Comparison of ENCODE assay signal across 9 mouse cellular contexts in genomic region chr17:56304718-56305117, GRCm38 (mm10). TPM values are rescaled to one million over a fixed set of nuclear protein-coding genes. Genes with fewer than 3 reads are reported as not detected.
DNase-seq lines count a peak whose midpoint lies in the region; ATAC-seq and TF ChIP-seq lines count a peak whose summit lies in the region.
"Had no signal": no experiment of that assay in that cellular context is flagged by ENCODE, and none has a peak within 500 bp of the region (broad histone marks: within the 10 kb centered on the region; RNA-seq: fewer than 3 reads in every experiment).

No protein-coding gene starts in this region.

- WGBS in kidney, embryonic 14.5 days, result 3% methylated on average over 11 of the region's 11 CpGs
- WGBS in hindbrain, embryonic 16.5 days, result 16% methylated on average over 11 of the region's 11 CpGs
- WGBS in midbrain, embryonic 15.5 days, result 8% methylated on average over 11 of the region's 11 CpGs
- 8% methylated on average over 11 of the region's 11 CpGs for WGBS in cerebellum, adult 2 months

- no peak for TF ChIP-seq CTCF in cerebellum, adult 2 months (IDR thresholded peaks at IDR 0.05; ENCODE audit: borderline replicate concordance, insufficient read depth, low read depth, low read length)

- peak overlapping the region; percentile 74 for H3K4me3 ChIP-seq in kidney, embryonic 14.5 days (ENCODE audit: low read length)
- H3K4me3 ChIP-seq in brown adipose tissue, adult 24 weeks (ENCODE audit: insufficient read depth, low read depth, low read length), result peak overlapping the region; percentile 68
- H3K4me3 ChIP-seq in hindbrain, embryonic 16.5 days (ENCODE audit: low read length), result peak overlapping the region; percentile 89
- peak overlapping the region; percentile 94 for H3K4me3 ChIP-seq in midbrain, embryonic 15.5 days
- no peak overlapping the region for H3K4me3 ChIP-seq in cerebellum, adult 2 months (replicated peaks; ENCODE audit: insufficient read depth, low read depth, low read length)

- H3K36me3 ChIP-seq in kidney, embryonic 14.5 days (ENCODE audit: control insufficient read depth, insufficient read depth, low read length), result peaks cover 36% of the 10 kb centered on the region
- H3K36me3 ChIP-seq in hindbrain, embryonic 16.5 days (ENCODE audit: control insufficient read depth, insufficient read depth, low read length), result no peaks in the 10 kb centered on the region
- H3K36me3 ChIP-seq in midbrain, embryonic 15.5 days (replicated peaks), result no peaks in the 10 kb centered on the region

- no peak for TF ChIP-seq POLR2A in cerebellum, adult 2 months (IDR thresholded peaks at IDR 0.05; ENCODE audit: borderline replicate concordance, insufficient read depth, low read length)

- H3K9me3 ChIP-seq in kidney, embryonic 14.5 days (ENCODE audit: control insufficient read depth, low read length), result no peaks in the 10 kb centered on the region
- no peaks in the 10 kb centered on the region for H3K9me3 ChIP-seq in hindbrain, embryonic 16.5 days (ENCODE audit: control insufficient read depth, low read length)
- no peaks in the 10 kb centered on the region for H3K9me3 ChIP-seq in midbrain, embryonic 15.5 days

- H3K4me1 ChIP-seq in kidney, embryonic 14.5 days (ENCODE audit: control insufficient read depth, insufficient read depth, low read length), result peaks cover 27% of the 10 kb centered on the region
- H3K4me1 ChIP-seq in brown adipose tissue, adult 24 weeks (ENCODE audit: control insufficient read depth, insufficient read depth, insufficient read length, low read length), result peaks cover 10% of the 10 kb centered on the region
- peaks cover 24% of the 10 kb centered on the region for H3K4me1 ChIP-seq in hindbrain, embryonic 16.5 days (ENCODE audit: control insufficient read depth, insufficient read depth, low read depth, low read length)
- H3K4me1 ChIP-seq in midbrain, embryonic 15.5 days, result peaks cover 30% of the 10 kb centered on the region
- H3K4me1 ChIP-seq in cerebellum, adult 2 months (ENCODE audit: control insufficient read depth, insufficient read depth, low read length), result no peaks in the 10 kb centered on the region

- peak overlapping the region; percentile 38 for H3K27ac ChIP-seq in kidney, embryonic 14.5 days (ENCODE audit: low read depth, low read length)
- H3K27ac ChIP-seq in brown adipose tissue, adult 24 weeks (replicated peaks; ENCODE audit: low read depth, low read length), result no peak overlapping the region
- no peak overlapping the region for H3K27ac ChIP-seq in hindbrain, embryonic 16.5 days (ENCODE audit: low read depth, low read length)
- no peak overlapping the region for H3K27ac ChIP-seq in midbrain, embryonic 15.5 days
- no peak overlapping the region for H3K27ac ChIP-seq in cerebellum, adult 2 months (ENCODE audit: insufficient read depth, low read length)

- H3K4me2 ChIP-seq in kidney, embryonic 14.5 days (replicated peaks; ENCODE audit: low read depth, low read length), result peak overlapping the region; percentile 95
- H3K4me2 ChIP-seq in hindbrain, embryonic 16.5 days (ENCODE audit: low read length), result peak overlapping the region; percentile 96
- H3K4me2 ChIP-seq in midbrain, embryonic 15.5 days, result peak overlapping the region; percentile 98

- peak overlapping the region; percentile 83 for H3K9ac ChIP-seq in kidney, embryonic 14.5 days (ENCODE audit: low read depth, low read length)
- peak overlapping the region; percentile 75 for H3K9ac ChIP-seq in hindbrain, embryonic 16.5 days (ENCODE audit: low read depth, low read length)
- no peak overlapping the region for H3K9ac ChIP-seq in midbrain, embryonic 15.5 days

- H3K27me3 ChIP-seq in kidney, embryonic 14.5 days (ENCODE audit: control insufficient read depth, insufficient read depth, low read length), result no peaks in the 10 kb centered on the region
- H3K27me3 ChIP-seq in hindbrain, embryonic 16.5 days (replicated peaks; ENCODE audit: control insufficient read depth, insufficient read depth, low read length), result no peaks in the 10 kb centered on the region; the same call in 1 of the 2 replicates
- H3K27me3 ChIP-seq in midbrain, embryonic 15.5 days (replicated peaks), result no peaks in the 10 kb centered on the region
- no peaks in the 10 kb centered on the region for H3K27me3 ChIP-seq in cerebellum, adult 2 months (ENCODE audit: control insufficient read depth, insufficient read depth, low read length)
- H3K27me3 ChIP-seq: Patski had no signal

- no peak for ATAC-seq in kidney, embryonic 14.5 days (ENCODE audit: low FRiP score, low TSS enrichment)
- ATAC-seq in hindbrain, embryonic 16.5 days, result no peak
- 0 out of 2 replicates have a peak, but pooled peaks have one; percentile 13 for ATAC-seq in midbrain, embryonic 15.5 days (replicated peaks)

- DNase-seq in kidney, postnatal 14 days, result no peak
- no peak for DNase-seq in embryo, embryonic 10.5 days (ENCODE audit: low spot score)
- no peak for DNase-seq in cerebellum, adult 2 months
- no peak for DNase-seq in embryo, embryonic 10 days (ENCODE audit: low spot score)

RNA-seq across cellular contexts. Expression of gene Uhrf1, which starts 1.6 kb away (rescaled TPM):
- 104 and 143 TPM in 2 replicates for polyA plus RNA-seq in kidney, embryonic 14.5 days (2014; fragmentation: Nextera tagmentation; extraction: Ambion mirVana)
- 2.7 and 3.3 TPM in 2 replicates for polyA plus RNA-seq in brown adipose tissue, adult 24 weeks (2012; ENCODE audit: insufficient read depth, insufficient read length, missing spikeins)
- 23.3 and 28.2 TPM in 2 replicates for polyA plus RNA-seq in hindbrain, embryonic 16.5 days (2015; fragmentation: Nextera tagmentation; extraction: Ambion mirVana)
- 19.2 and 20.8 TPM in 2 replicates for polyA plus RNA-seq in midbrain, embryonic 15.5 days (2015; fragmentation: Nextera tagmentation; extraction: Ambion mirVana)
- polyA plus RNA-seq in cerebellum, adult 2 months (2012; rRNA removed), result 0.65 and 0.71 TPM in 2 replicates

RNA-seq across cellular contexts. Expression of gene Arrdc5, which starts 4.6 kb away (rescaled TPM):
- not detected in 2 replicates for polyA plus RNA-seq in kidney, embryonic 14.5 days (2014; fragmentation: Nextera tagmentation; extraction: Ambion mirVana)
- polyA plus RNA-seq in brown adipose tissue, adult 24 weeks (2012; ENCODE audit: insufficient read depth, insufficient read length, missing spikeins), result not detected in 2 replicates
- not detected in 2 replicates for polyA plus RNA-seq in hindbrain, embryonic 16.5 days (2015; fragmentation: Nextera tagmentation; extraction: Ambion mirVana)
- polyA plus RNA-seq in midbrain, embryonic 15.5 days (2015; fragmentation: Nextera tagmentation; extraction: Ambion mirVana), result not detected in 2 replicates
- not detected in 2 replicates for polyA plus RNA-seq in cerebellum, adult 2 months (2012; rRNA removed)
- polyA plus RNA-seq: Patski had no signal

RNA-seq across cellular contexts. Expression of gene Plin3, which starts 12.0 kb away (rescaled TPM):
- 65.2 and 68.7 TPM in 2 replicates for polyA plus RNA-seq in kidney, embryonic 14.5 days (2014; fragmentation: Nextera tagmentation; extraction: Ambion mirVana)
- polyA plus RNA-seq in brown adipose tissue, adult 24 weeks (2012; ENCODE audit: insufficient read depth, insufficient read length, missing spikeins), result 62.9 and 78.2 TPM in 2 replicates
- polyA plus RNA-seq in hindbrain, embryonic 16.5 days (2015; fragmentation: Nextera tagmentation; extraction: Ambion mirVana), result 15.5 and 21.1 TPM in 2 replicates
- polyA plus RNA-seq in midbrain, embryonic 15.5 days (2015; fragmentation: Nextera tagmentation; extraction: Ambion mirVana), result 12.0 and 13.3 TPM in 2 replicates
- polyA plus RNA-seq in cerebellum, adult 2 months (2012; rRNA removed), result 15.6 and 20.9 TPM in 2 replicates

RNA-seq across cellular contexts. Expression of gene Kdm4b, which starts 21.1 kb away (rescaled TPM):
- polyA plus RNA-seq in kidney, embryonic 14.5 days (2014; fragmentation: Nextera tagmentation; extraction: Ambion mirVana), result 22.9 and 33.3 TPM in 2 replicates
- 6.4 and 17.7 TPM in 2 replicates for polyA plus RNA-seq in brown adipose tissue, adult 24 weeks (2012; ENCODE audit: insufficient read depth, insufficient read length, missing spikeins)
- 53.5 and 70.3 TPM in 2 replicates for polyA plus RNA-seq in hindbrain, embryonic 16.5 days (2015; fragmentation: Nextera tagmentation; extraction: Ambion mirVana)
- polyA plus RNA-seq in midbrain, embryonic 15.5 days (2015; fragmentation: Nextera tagmentation; extraction: Ambion mirVana), result 86.3 and 86.6 TPM in 2 replicates
- polyA plus RNA-seq in cerebellum, adult 2 months (2012; rRNA removed), result 45.8 and 50.9 TPM in 2 replicates

RNA-seq across cellular contexts. Expression of gene Ticam1, which starts 28.1 kb away (rescaled TPM):
- polyA plus RNA-seq in kidney, embryonic 14.5 days (2014; fragmentation: Nextera tagmentation; extraction: Ambion mirVana), result 4.1 and 7.2 TPM in 2 replicates
- polyA plus RNA-seq in brown adipose tissue, adult 24 weeks (2012; ENCODE audit: insufficient read depth, insufficient read length, missing spikeins), result 9.2 and 10.5 TPM in 2 replicates
- 1.5 and 1.9 TPM in 2 replicates for polyA plus RNA-seq in hindbrain, embryonic 16.5 days (2015; fragmentation: Nextera tagmentation; extraction: Ambion mirVana)
- 1.2 and 1.5 TPM in 2 replicates for polyA plus RNA-seq in midbrain, embryonic 15.5 days (2015; fragmentation: Nextera tagmentation; extraction: Ambion mirVana)
- polyA plus RNA-seq in cerebellum, adult 2 months (2012; rRNA removed), result 4.5 and 4.7 TPM in 2 replicates
